Mouse (Mus musculus) forebrain, embryonic 16.5 days (tissue): ENCODE measurements around the gene Nr6a1. TPM values are rescaled to one million over a fixed set of nuclear protein-coding genes. Genes with fewer than 3 reads are reported as not detected.

Experiments used
- ATAC-seq: fragments of 200-750 bp; cut with Nextera tagmentation; 2 replicates; pipeline ENCODE4 v1.8.0; 2017; ENCODE audit warnings: mild to moderate bottlenecking, moderate library complexity
- H3K27ac ChIP-seq: fragments of 300-500 bp; sonication (generic); 2 replicates; pipeline ENCODE4 v1.5.1; 2014; ENCODE audit warnings: low read length, control low read depth
- H3K27me3 ChIP-seq: fragments of 300-500 bp; sonication (generic); replicated peaks from 2 replicates; pipeline ENCODE4 v1.6.1; 2014; ENCODE audit warnings: low read length; ENCODE audit not compliant: control insufficient read depth, insufficient read depth
- H3K36me3 ChIP-seq: fragments of 300-500 bp; sonication (generic); 2 replicates; pipeline ENCODE4 v1.6.1; 2014; ENCODE audit not compliant: control insufficient read depth, insufficient read depth
- H3K4me1 ChIP-seq: fragments of 300-500 bp; sonication (generic); replicated peaks from 2 replicates; pipeline ENCODE4 v1.6.1; 2014; ENCODE audit warnings: low read length; ENCODE audit not compliant: control insufficient read depth, insufficient read depth
- H3K4me2 ChIP-seq: fragments of 300-500 bp; sonication (generic); 2 replicates; pipeline ENCODE4 v1.6.1; 2014; ENCODE audit warnings: mild to moderate bottlenecking, low read length, control low read depth
- H3K4me3 ChIP-seq: fragments of 300-500 bp; sonication (generic); replicated peaks from 2 replicates; pipeline ENCODE4 v1.5.1; 2014; ENCODE audit warnings: mild to moderate bottlenecking, low read length, control low read depth
- H3K9ac ChIP-seq: fragments of 300-500 bp; sonication (generic); replicated peaks from 2 replicates; pipeline ENCODE4 v1.6.1; 2014; ENCODE audit warnings: low read depth, low read length, control low read depth
- H3K9me3 ChIP-seq: fragments of 300-500 bp; sonication (generic); 2 replicates; pipeline ENCODE4 v1.6.1; 2016; ENCODE audit warnings: low read length; ENCODE audit not compliant: control insufficient read depth
- WGBS: fragments of 180-500 bp; shearing (Covaris S2); extraction: QIAGEN DNeasy Blood & Tissue Kit; methylation state at CpG from one replicate; pipeline ENCODE4 v1.1.7; 2014; 5-methylcytosine and 5-hydroxymethylcytosine counted together
- polyA plus RNA-seq: library from polyadenylated mRNA; unstranded; fragments of >200 nt; fragmentation: Nextera tagmentation; extraction: Ambion mirVana; gene quantifications from 2 replicates; pipeline ENCODE4 v1.2.1, GENCODE M21; 2015

The Nr6a1 gene
- polyA plus RNA-seq, 1 experiment from 2014 or later, result 1.1 TPM

DNA sequence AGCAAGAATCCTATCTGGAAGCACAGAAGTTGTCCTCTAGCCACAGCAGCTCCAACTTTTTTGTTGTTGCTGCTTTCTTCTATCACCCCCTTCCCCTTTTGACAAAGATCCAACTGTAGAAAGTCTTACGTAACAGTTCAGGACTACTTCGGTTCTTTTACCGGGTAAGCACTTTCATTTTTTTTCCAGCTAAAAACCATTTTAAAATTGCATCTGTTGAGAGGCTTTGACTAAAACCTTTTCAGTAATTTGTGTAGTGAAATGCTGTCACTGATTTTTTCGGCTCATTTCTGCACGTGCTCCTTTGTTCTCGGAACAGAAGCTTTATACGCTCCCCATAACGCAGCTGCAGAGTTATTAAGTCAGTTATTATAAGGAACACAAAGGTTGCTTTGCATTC, 104.1 kb downstream of the Nr6a1 start:
- H3K27me3 ChIP-seq, result no peaks in the 10 kb centered on the region
- H3K4me1 ChIP-seq, result peaks cover 11% of the 10 kb centered on the region
- peak overlapping the region; percentile 76 for H3K9ac ChIP-seq
- H3K9me3 ChIP-seq, result no peaks in the 10 kb centered on the region
- H3K4me3 ChIP-seq, result peak overlapping the region; percentile 65
- under 1% methylated on average over 8 of the region's 8 CpGs for WGBS
- H3K27ac ChIP-seq, result peak overlapping the region; percentile 95
- peak overlapping the region; percentile 83 for H3K4me2 ChIP-seq
- no peaks in the 10 kb centered on the region for H3K36me3 ChIP-seq
- peak; percentile 39; the same call in 1 of the 2 replicates for ATAC-seq

DNA sequence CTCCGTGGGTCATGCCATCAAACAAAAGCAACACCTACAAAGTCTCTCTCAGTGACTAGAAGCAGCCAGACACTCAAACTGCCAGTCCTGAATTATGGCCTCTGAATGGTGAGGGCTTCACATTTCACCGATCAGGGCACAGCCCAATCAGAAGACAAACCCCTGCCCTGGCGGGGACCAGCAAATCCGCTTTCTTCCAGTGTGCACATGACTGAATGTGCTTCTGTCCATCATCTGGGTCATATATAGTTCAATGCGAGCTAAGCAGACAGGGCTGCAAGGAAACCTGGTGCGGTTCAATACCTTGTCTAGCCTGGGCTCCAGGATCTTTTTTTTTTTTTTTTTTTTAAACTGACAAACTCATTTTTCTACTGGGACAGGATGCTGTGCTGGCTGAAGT, 104.5 kb downstream of the Nr6a1 start:
- Histone ChIP-seq H3K4me1 (peaks cover 11% of the 10 kb centered on the region), H3K4me3 (peak overlapping the region; percentile 65), H3K27ac (peak overlapping the region; percentile 95), H3K9ac (peak overlapping the region; percentile 76), H3K4me2 (peak overlapping the region; percentile 83), H3K9me3 (no peaks in the 10 kb centered on the region), H3K27me3 (no peaks in the 10 kb centered on the region), H3K36me3 (no peaks in the 10 kb centered on the region)
- peak; percentile 85 for ATAC-seq
- 3% methylated on average over 6 of the region's 6 CpGs for WGBS

DNA sequence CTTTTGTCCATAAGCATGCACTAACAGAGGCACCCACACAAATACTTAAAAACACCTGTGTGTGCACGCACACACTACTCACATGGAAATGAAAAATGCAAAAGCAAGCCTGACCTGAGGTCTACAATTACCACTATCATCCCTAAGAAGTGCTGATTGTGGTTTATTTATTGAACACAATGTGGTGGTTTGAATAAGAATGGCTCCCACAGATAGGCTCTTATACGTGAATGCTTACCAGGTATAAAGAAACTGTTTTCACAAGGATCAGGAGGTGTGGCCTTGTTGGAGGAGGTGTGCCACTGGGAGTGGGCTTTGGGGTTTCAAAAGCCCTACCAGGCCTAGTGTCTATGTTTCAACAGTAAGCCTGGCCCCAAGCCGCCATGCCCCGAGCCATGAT, 110.0 kb downstream of the Nr6a1 start:
- H3K36me3 ChIP-seq, result no peaks in the 10 kb centered on the region
- ATAC-seq, result no peak
- no peaks in the 10 kb centered on the region for H3K9me3 ChIP-seq
- H3K27me3 ChIP-seq, result no peaks in the 10 kb centered on the region
- H3K4me2 ChIP-seq, result no peak overlapping the region
- H3K27ac ChIP-seq, result no peak overlapping the region
- H3K4me1 ChIP-seq, result no peaks in the 10 kb centered on the region
- WGBS, result 65% methylated on average over 4 of the region's 4 CpGs
- no peak overlapping the region for H3K4me3 ChIP-seq
- H3K9ac ChIP-seq, result no peak overlapping the region

DNA sequence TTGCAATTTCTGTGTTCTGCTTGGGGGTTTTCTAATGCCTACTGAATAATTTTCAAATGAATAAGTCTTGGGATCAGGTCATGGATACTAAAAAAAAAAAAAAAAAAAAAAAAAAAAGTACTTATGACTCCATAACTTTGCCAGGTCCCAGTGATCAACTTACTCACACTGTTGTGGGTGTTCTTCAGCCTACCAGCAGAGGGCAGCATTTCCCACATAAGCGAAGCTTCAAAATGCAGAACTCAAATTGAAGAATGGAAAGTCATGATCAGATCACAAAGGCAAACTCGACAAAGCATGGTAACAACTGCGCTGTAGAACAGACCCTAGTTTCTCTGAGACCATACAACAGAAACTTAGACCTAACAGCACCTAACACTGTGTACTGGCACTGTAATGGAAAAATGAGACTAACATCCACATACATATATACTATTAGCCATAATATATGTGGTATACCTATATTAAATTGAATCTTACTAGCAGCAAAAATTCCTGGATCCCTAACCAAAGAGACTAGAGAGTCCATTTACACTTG, 130.3 kb downstream of the Nr6a1 start:
- Histone ChIP-seq H3K9ac (no peak overlapping the region), H3K36me3 (no peaks in the 10 kb centered on the region), H3K27me3 (no peaks in the 10 kb centered on the region), H3K27ac (no peak overlapping the region), H3K9me3 (no peaks in the 10 kb centered on the region), H3K4me1 (no peaks in the 10 kb centered on the region), H3K4me2 (no peak overlapping the region), H3K4me3 (no peak overlapping the region)
- WGBS, result 6% methylated on average over 3 of the region's 3 CpGs
- peak; percentile 75 for ATAC-seq

DNA sequence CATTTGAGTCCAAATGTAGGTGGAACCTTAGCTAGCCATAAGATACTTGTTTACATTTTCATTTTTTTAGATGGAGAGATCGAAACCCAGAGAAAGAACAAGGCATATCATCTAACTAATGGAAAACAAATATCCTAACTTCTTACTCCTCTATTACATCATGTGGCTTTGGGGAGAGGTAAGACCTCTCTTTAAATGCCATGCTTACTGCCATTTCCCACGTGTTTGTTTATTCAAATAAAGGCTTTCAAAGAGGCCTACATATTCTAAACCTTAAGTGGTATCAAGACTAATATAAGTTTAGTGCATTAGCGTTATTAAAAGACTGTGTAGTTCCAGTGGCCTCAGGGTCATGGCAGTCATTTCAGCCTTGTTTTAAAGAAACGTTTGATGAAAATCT, 140.2 kb downstream of the Nr6a1 start:
- ATAC-seq, result no peak
- WGBS, result 62% methylated on average over 4 of the region's 4 CpGs
- Histone ChIP-seq H3K4me2 (no peak overlapping the region), H3K4me1 (peaks cover 2% of the 10 kb centered on the region), H3K4me3 (no peak overlapping the region), H3K9me3 (no peaks in the 10 kb centered on the region), H3K9ac (no peak overlapping the region), H3K27me3 (no peaks in the 10 kb centered on the region), H3K27ac (no peak overlapping the region), H3K36me3 (no peaks in the 10 kb centered on the region)

DNA sequence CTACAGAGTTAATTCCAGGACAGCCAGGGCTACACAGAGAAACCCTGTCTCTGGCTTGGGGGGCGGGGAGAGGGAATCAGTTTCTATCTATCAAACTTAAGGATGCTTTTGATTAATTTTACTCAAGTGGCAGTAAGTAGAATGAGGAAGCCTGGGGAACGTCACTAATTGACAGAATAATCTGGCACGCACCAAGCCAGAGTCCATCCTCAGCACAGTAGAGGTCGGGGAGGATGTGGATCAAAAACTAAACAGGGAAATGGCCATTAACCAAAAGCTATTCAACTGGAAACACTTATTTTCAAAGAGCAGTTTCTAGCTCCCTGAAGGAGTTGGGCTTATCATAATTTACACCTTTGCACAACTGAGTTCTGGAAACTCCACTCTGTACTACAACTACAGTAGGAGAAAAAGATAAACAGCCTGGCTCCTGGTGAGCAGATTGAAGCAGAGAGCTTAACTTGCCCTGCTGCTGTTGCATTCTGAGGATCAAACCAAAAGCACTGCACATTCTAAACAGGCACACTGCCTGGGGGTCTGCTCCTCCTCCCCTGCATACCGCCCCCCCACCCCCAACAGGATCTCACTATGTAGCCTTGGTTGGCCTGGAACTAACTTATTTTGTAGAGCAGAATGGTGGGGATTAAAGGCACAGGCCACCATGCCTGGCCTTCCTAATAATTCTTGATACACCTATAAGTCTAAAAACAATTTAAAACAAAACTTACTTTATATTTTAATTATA, 141.1 kb downstream of the Nr6a1 start:
- Histone ChIP-seq H3K27ac (no peak overlapping the region), H3K4me3 (no peak overlapping the region), H3K27me3 (no peaks in the 10 kb centered on the region), H3K9ac (no peak overlapping the region), H3K4me2 (no peak overlapping the region), H3K9me3 (no peaks in the 10 kb centered on the region), H3K36me3 (no peaks in the 10 kb centered on the region), H3K4me1 (peaks cover 6% of the 10 kb centered on the region)
- 16% methylated on average over 5 of the region's 5 CpGs for WGBS
- no peak for ATAC-seq

DNA sequence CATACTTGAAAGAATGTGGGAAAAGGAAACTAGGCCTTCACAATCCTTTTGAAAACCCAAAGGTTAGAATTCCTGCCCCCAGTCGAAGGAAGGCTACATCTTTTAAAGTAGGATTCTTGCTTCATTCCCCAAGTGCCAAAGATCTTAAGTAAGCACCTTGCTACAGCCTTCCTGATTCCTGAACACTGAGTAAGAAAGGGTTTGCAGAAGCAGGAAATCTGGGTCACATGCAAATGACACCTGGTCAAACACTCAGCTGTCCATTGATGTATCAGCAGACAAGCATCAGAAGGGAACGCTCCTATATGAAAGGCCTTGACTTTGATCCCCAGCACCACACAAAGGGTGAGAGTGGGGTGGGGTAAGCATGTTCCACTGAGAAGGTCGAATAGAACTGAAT, 142.4 kb downstream of the Nr6a1 start:
- Histone ChIP-seq H3K4me1 (peaks cover 6% of the 10 kb centered on the region), H3K36me3 (no peaks in the 10 kb centered on the region), H3K4me3 (no peak overlapping the region), H3K9ac (no peak overlapping the region), H3K27me3 (no peaks in the 10 kb centered on the region), H3K9me3 (no peaks in the 10 kb centered on the region), H3K4me2 (no peak overlapping the region), H3K27ac (no peak overlapping the region)
- WGBS, result 37% methylated on average over 3 of the region's 3 CpGs
- no peak for ATAC-seq

DNA sequence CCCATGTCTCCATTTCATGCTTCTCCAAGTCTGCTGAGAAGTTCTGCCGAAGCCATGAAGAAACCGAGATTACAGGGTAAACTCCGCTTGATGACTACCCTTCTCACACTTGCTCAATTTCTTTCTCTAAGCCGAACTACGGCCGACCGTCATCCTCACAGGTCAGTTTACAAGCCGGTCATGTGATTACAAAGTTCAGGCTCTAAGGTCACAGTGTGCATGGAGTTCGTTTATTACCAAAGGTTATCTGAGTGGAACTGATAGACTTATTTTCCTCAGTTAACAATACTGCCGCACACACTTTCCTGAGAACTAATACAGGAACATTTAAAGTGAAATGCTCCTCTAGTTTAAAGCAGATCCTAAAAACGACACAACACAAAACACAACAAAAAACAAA, 143.1 kb downstream of the Nr6a1 start:
- no peaks in the 10 kb centered on the region for H3K9me3 ChIP-seq
- ATAC-seq, result no peak
- H3K36me3 ChIP-seq, result no peaks in the 10 kb centered on the region
- no peak overlapping the region for H3K9ac ChIP-seq
- H3K4me3 ChIP-seq, result no peak overlapping the region
- no peak overlapping the region for H3K4me2 ChIP-seq
- H3K4me1 ChIP-seq, result peaks cover 6% of the 10 kb centered on the region
- H3K27ac ChIP-seq, result no peak overlapping the region
- H3K27me3 ChIP-seq, result no peaks in the 10 kb centered on the region
- 20% methylated on average over 11 of the region's 11 CpGs for WGBS

DNA sequence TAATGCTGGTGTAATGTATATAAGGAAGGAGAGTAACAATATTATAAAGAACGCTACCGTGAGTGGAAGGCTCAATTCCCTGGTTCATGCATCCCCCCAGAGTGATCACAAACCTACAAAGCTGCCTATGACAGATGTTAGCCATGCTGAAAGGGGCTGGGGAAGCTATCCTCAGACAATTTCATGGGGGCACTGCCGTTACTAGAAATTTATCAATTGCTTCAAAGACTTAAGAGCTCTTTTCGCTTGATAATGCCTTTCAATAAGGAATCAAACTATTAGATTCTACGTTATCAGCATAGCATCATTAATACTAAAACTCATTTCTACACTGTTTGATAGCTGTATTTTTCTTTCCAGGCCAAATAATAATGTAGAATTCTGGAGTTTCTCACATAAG, 144.1 kb downstream of the Nr6a1 start:
- no peak for ATAC-seq
- Histone ChIP-seq H3K36me3 (no peaks in the 10 kb centered on the region), H3K9me3 (no peaks in the 10 kb centered on the region), H3K4me1 (peaks cover 6% of the 10 kb centered on the region), H3K4me3 (no peak overlapping the region), H3K4me2 (no peak overlapping the region), H3K27me3 (no peaks in the 10 kb centered on the region), H3K27ac (no peak overlapping the region), H3K9ac (no peak overlapping the region)
- 47% methylated on average over 5 of the region's 5 CpGs for WGBS
